Mouse (Mus musculus): ENCODE results near the gene Dlg5. TPM values are rescaled to one million over a fixed set of nuclear protein-coding genes. Genes with fewer than 3 reads are reported as not detected.
A peak's percentile ranks its signal among the peaks of the same experiment; 100 is the strongest.

The Dlg5 gene
- polyA plus RNA-seq (2015; fragmentation: Nextera tagmentation; extraction: Ambion mirVana) = 5.2 and 6.8 TPM in 2 replicates

DNA sequence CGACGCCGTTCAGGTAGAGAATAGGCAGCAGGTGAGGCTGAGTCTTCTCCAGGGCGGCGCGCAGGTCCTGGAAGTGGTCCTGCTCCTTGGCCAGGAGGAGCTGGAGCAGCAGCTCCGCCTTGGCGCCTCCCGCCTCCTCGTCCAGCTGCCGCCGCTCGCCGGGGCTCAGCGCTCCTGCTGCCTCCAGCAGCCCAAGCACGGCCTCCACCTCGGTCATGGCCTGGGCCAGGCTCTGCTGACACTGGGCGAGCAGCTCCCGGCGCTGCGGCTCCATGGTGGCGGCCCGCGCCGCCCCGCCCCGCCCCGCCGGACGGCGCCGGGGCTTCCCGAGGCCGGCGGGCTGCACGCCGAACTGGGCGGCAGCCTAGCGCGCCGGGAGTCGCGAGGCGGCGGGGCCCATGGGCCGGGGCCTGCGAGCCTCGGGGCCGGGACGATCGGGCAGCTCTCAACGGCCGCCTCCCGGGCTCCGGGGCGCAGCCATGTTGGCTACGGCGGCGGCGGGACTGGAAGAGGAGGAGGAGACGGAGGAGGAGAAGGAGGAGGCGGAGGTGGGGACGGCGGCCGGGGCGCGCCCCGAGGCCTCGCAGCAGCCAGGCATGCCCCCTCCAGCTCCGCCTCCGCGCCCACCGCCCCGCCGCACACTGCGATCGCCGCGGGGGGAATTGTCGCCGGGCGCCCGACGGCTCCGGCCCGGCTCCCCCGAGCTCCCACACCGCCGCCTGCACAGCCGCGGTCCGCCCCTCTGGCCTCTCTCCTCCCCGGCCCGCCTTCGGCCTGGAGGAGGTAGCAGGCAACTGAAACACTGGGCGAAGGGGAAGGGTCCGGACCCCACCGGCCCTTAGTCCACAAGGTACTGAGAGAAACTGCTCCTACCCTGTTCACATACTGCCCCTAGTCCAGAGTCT, at the start of gene Dlg5:
TSS of gene Dlg5 (minus strand) at position 744 of the 905 bp plus-strand sequence.
- Histone ChIP-seq H3K4me1 (ENCODE audit: control insufficient read depth, insufficient read depth, low read length) (peaks cover 6% of the 10 kb centered on the region), H3K9me3 (replicated peaks; ENCODE audit: control insufficient read depth, low read length) (no peaks in the 10 kb centered on the region), H3K36me3 (ENCODE audit: control insufficient read depth, insufficient read depth) (0 out of 2 replicates have a peak, but pooled peaks cover 2% of the 10 kb centered on the region), H3K27me3 (ENCODE audit: control insufficient read depth, insufficient read depth, low read length) (no peaks in the 10 kb centered on the region), H3K27ac (ENCODE audit: low read length) (peak within 1 kb of the TSS; percentile 88), H3K4me3 (ENCODE audit: low read length) (peak within 1 kb of the TSS; percentile 65), H3K9ac (ENCODE audit: low read length) (peak within 1 kb of the TSS; percentile 92), H3K4me2 (ENCODE audit: low read depth, low read length) (peak within 1 kb of the TSS; percentile 89)
- peak; percentile 81 for ATAC-seq (replicated peaks; ENCODE audit: extremely low read depth, insufficient read depth, low FRiP score)
- WGBS = under 1% methylated on average over 69 of the region's 98 CpGs

- WGBS = 45% methylated on average over 5 of the region's 5 CpGs
- H3K4me3 ChIP-seq (ENCODE audit: low read length) = no peak overlapping the region
- H3K9me3 ChIP-seq (replicated peaks; ENCODE audit: control insufficient read depth, low read length) = no peaks in the 10 kb centered on the region
Measured at GRCm38 (mm10) chr14:24293631-24294030, 47.9 kb upstream of the Dlg5 start.

GRCm38 (mm10) chr14:24292914-24293313, 47.2 kb upstream of the Dlg5 start, which contains the start of gene E330034G19Rik:
Gene E330034G19Rik, plus strand, starts transcription at chr14:24293214.
- no peak within 1 kb of the TSS for H3K4me3 ChIP-seq (ENCODE audit: low read length)
- H3K27ac ChIP-seq (ENCODE audit: low read length) = no peak within 1 kb of the TSS
- WGBS = 34% methylated on average over 3 of the region's 3 CpGs
- H3K36me3 ChIP-seq (ENCODE audit: control insufficient read depth, insufficient read depth) = no peaks in the 10 kb centered on the region
- H3K9ac ChIP-seq (ENCODE audit: low read length) = no peak within 1 kb of the TSS
- H3K27me3 ChIP-seq (ENCODE audit: control insufficient read depth, insufficient read depth, low read length) = no peaks in the 10 kb centered on the region
- no peaks in the 10 kb centered on the region for H3K4me1 ChIP-seq (ENCODE audit: control insufficient read depth, insufficient read depth, low read length)
- H3K4me2 ChIP-seq (ENCODE audit: low read depth, low read length) = no peak within 1 kb of the TSS
- H3K9me3 ChIP-seq (replicated peaks; ENCODE audit: control insufficient read depth, low read length) = no peaks in the 10 kb centered on the region
- no peak for ATAC-seq (replicated peaks; ENCODE audit: extremely low read depth, insufficient read depth, low FRiP score)

More at GRCm38 (mm10) chr14:24293631-24294030, 47.9 kb upstream of the Dlg5 start:
- Histone ChIP-seq H3K27ac (ENCODE audit: low read length) (no peak overlapping the region), H3K27me3 (ENCODE audit: control insufficient read depth, insufficient read depth, low read length) (no peaks in the 10 kb centered on the region), H3K4me1 (ENCODE audit: control insufficient read depth, insufficient read depth, low read length) (no peaks in the 10 kb centered on the region), H3K4me2 (ENCODE audit: low read depth, low read length) (no peak overlapping the region), H3K9ac (ENCODE audit: low read length) (no peak overlapping the region), H3K36me3 (ENCODE audit: control insufficient read depth, insufficient read depth) (no peaks in the 10 kb centered on the region)
- no peak for ATAC-seq (replicated peaks; ENCODE audit: extremely low read depth, insufficient read depth, low FRiP score)

- H3K9ac ChIP-seq (ENCODE audit: low read length) = no peak overlapping the region
- no peak for ATAC-seq (replicated peaks; ENCODE audit: extremely low read depth, insufficient read depth, low FRiP score)
Measured at GRCm38 (mm10) chr14:24290726-24291125, 45.0 kb upstream of the Dlg5 start.

GRCm38 (mm10) chr14:24286136-24286535, 40.4 kb upstream of the Dlg5 start:
- no peak for ATAC-seq (replicated peaks; ENCODE audit: extremely low read depth, insufficient read depth, low FRiP score)

More at GRCm38 (mm10) chr14:24290726-24291125, 45.0 kb upstream of the Dlg5 start:
- Histone ChIP-seq H3K27ac (ENCODE audit: low read length) (no peak overlapping the region), H3K4me2 (ENCODE audit: low read depth, low read length) (no peak overlapping the region), H3K9me3 (replicated peaks; ENCODE audit: control insufficient read depth, low read length) (no peaks in the 10 kb centered on the region), H3K36me3 (ENCODE audit: control insufficient read depth, insufficient read depth) (no peaks in the 10 kb centered on the region), H3K27me3 (ENCODE audit: control insufficient read depth, insufficient read depth, low read length) (no peaks in the 10 kb centered on the region), H3K4me3 (ENCODE audit: low read length) (no peak overlapping the region), H3K4me1 (ENCODE audit: control insufficient read depth, insufficient read depth, low read length) (no peaks in the 10 kb centered on the region)

GRCm38 (mm10) chr14:24282276-24282675, 36.6 kb upstream of the Dlg5 start:
- Histone ChIP-seq H3K27me3 (ENCODE audit: control insufficient read depth, insufficient read depth, low read length) (no peaks in the 10 kb centered on the region), H3K36me3 (ENCODE audit: control insufficient read depth, insufficient read depth) (no peaks in the 10 kb centered on the region), H3K9ac (ENCODE audit: low read length) (no peak overlapping the region), H3K9me3 (replicated peaks; ENCODE audit: control insufficient read depth, low read length) (no peaks in the 10 kb centered on the region), H3K4me1 (ENCODE audit: control insufficient read depth, insufficient read depth, low read length) (no peaks in the 10 kb centered on the region), H3K4me2 (ENCODE audit: low read depth, low read length) (no peak overlapping the region), H3K27ac (ENCODE audit: low read length) (no peak overlapping the region), H3K4me3 (ENCODE audit: low read length) (no peak overlapping the region)
- no peak for ATAC-seq (replicated peaks; ENCODE audit: extremely low read depth, insufficient read depth, low FRiP score)
- WGBS = 66% methylated on average over 3 of the region's 3 CpGs

More at GRCm38 (mm10) chr14:24286136-24286535, 40.4 kb upstream of the Dlg5 start:
- no peak overlapping the region for H3K9ac ChIP-seq (ENCODE audit: low read length)
- H3K27ac ChIP-seq (ENCODE audit: low read length) = no peak overlapping the region
- H3K36me3 ChIP-seq (ENCODE audit: control insufficient read depth, insufficient read depth) = no peaks in the 10 kb centered on the region
- H3K4me2 ChIP-seq (ENCODE audit: low read depth, low read length) = no peak overlapping the region
- H3K4me3 ChIP-seq (ENCODE audit: low read length) = no peak overlapping the region
- H3K9me3 ChIP-seq (replicated peaks; ENCODE audit: control insufficient read depth, low read length) = no peaks in the 10 kb centered on the region
- no peaks in the 10 kb centered on the region for H3K4me1 ChIP-seq (ENCODE audit: control insufficient read depth, insufficient read depth, low read length)
- WGBS = 22% methylated on average over 4 of the region's 4 CpGs
- no peaks in the 10 kb centered on the region for H3K27me3 ChIP-seq (ENCODE audit: control insufficient read depth, insufficient read depth, low read length)

GRCm38 (mm10) chr14:24281278-24281677, 35.6 kb upstream of the Dlg5 start:
- Histone ChIP-seq H3K9me3 (replicated peaks; ENCODE audit: control insufficient read depth, low read length) (no peaks in the 10 kb centered on the region), H3K4me3 (ENCODE audit: low read length) (no peak overlapping the region), H3K36me3 (ENCODE audit: control insufficient read depth, insufficient read depth) (no peaks in the 10 kb centered on the region), H3K27me3 (ENCODE audit: control insufficient read depth, insufficient read depth, low read length) (no peaks in the 10 kb centered on the region; the same call in 1 of the 2 replicates), H3K9ac (ENCODE audit: low read length) (no peak overlapping the region), H3K4me1 (ENCODE audit: control insufficient read depth, insufficient read depth, low read length) (no peaks in the 10 kb centered on the region), H3K27ac (ENCODE audit: low read length) (no peak overlapping the region), H3K4me2 (ENCODE audit: low read depth, low read length) (no peak overlapping the region)
- 63% methylated on average over 4 of the region's 4 CpGs for WGBS
- no peak for ATAC-seq (replicated peaks; ENCODE audit: extremely low read depth, insufficient read depth, low FRiP score)

GRCm38 (mm10) chr14:24275534-24275933, 29.8 kb upstream of the Dlg5 start:
- no peaks in the 10 kb centered on the region; the same call in 1 of the 2 replicates for H3K27me3 ChIP-seq (ENCODE audit: control insufficient read depth, insufficient read depth, low read length)
- no peak for ATAC-seq (replicated peaks; ENCODE audit: extremely low read depth, insufficient read depth, low FRiP score)

DNA sequence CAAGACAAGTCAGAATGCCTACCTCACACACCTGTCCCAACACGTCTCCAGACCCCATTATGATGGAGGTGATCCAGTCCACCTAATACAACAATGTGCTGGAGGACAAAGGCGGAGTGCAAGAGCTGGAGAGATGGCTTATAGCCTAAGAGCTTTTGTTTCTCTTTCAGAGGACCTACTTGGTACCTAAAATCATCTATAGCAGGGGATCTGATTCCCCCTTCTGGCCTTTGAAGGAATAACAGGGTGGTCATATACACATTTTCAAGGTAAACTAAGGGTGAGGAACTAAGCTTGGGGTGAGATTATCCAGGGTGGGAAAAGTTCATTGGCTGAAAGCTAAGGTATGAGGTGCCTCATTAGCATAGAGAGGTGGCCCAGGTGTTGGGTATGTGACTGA, 27.9 kb upstream of the Dlg5 start:
- Histone ChIP-seq H3K4me3 (ENCODE audit: low read length) (no peak overlapping the region), H3K4me1 (ENCODE audit: control insufficient read depth, insufficient read depth, low read length) (no peaks in the 10 kb centered on the region), H3K9ac (ENCODE audit: low read length) (no peak overlapping the region), H3K36me3 (ENCODE audit: control insufficient read depth, insufficient read depth) (no peaks in the 10 kb centered on the region), H3K27me3 (ENCODE audit: control insufficient read depth, insufficient read depth, low read length) (no peaks in the 10 kb centered on the region; the same call in 1 of the 2 replicates), H3K4me2 (ENCODE audit: low read depth, low read length) (no peak overlapping the region), H3K27ac (ENCODE audit: low read length) (no peak overlapping the region), H3K9me3 (replicated peaks; ENCODE audit: control insufficient read depth, low read length) (no peaks in the 10 kb centered on the region)
- 66% methylated on average over 2 of the region's 2 CpGs for WGBS
- ATAC-seq (replicated peaks; ENCODE audit: extremely low read depth, insufficient read depth, low FRiP score) = no peak

More at GRCm38 (mm10) chr14:24275534-24275933, 29.8 kb upstream of the Dlg5 start:
- no peak overlapping the region for H3K4me2 ChIP-seq (ENCODE audit: low read depth, low read length)
- no peaks in the 10 kb centered on the region for H3K9me3 ChIP-seq (replicated peaks; ENCODE audit: control insufficient read depth, low read length)
- no peak overlapping the region for H3K27ac ChIP-seq (ENCODE audit: low read length)
- no peaks in the 10 kb centered on the region for H3K36me3 ChIP-seq (ENCODE audit: control insufficient read depth, insufficient read depth)
- H3K4me1 ChIP-seq (ENCODE audit: control insufficient read depth, insufficient read depth, low read length) = no peaks in the 10 kb centered on the region
- WGBS = 25% methylated on average over 2 of the region's 2 CpGs
- no peak overlapping the region for H3K4me3 ChIP-seq (ENCODE audit: low read length)
- no peak overlapping the region for H3K9ac ChIP-seq (ENCODE audit: low read length)

Measured in heart, embryonic 16.5 days (tissue).